Mouse (Mus musculus): ENCODE data around the gene Cox17.

Gene Cox17

GRCm38 (mm10) chr16:38395060-38395730, 48.4 kb downstream of the Cox17 start:
- no peak for DNase-seq (ENCODE audit: low spot score)

GRCm38 (mm10) chr16:38396155-38396554, 49.4 kb downstream of the Cox17 start:
- DNase-seq (ENCODE audit: low spot score), result peak; percentile 75

DNA sequence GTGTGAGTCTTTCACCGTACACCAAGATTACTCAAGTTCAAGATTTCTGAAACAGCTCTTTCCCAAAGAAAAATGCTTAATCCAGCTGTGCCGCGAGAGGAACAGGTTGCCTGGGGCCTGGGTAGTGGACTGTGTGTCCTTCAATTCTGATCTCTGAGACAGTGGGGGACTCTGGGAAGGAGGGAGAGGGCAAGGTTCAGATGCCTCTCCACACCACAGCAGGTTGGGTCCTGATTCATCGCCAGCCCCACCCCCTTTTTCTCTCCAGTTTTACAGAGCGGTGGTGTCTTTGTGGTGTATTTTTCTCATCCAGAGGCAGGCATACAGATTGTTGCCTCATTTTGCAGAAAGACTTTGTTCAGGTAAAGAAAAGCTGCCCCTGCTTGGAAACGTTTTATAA, 51.5 kb downstream of the Cox17 start:
- DNase-seq (ENCODE audit: low spot score), result no peak

GRCm38 (mm10) chr16:38399076-38399475, 52.3 kb downstream of the Cox17 start:
- no peak for DNase-seq (ENCODE audit: low spot score)

DNA sequence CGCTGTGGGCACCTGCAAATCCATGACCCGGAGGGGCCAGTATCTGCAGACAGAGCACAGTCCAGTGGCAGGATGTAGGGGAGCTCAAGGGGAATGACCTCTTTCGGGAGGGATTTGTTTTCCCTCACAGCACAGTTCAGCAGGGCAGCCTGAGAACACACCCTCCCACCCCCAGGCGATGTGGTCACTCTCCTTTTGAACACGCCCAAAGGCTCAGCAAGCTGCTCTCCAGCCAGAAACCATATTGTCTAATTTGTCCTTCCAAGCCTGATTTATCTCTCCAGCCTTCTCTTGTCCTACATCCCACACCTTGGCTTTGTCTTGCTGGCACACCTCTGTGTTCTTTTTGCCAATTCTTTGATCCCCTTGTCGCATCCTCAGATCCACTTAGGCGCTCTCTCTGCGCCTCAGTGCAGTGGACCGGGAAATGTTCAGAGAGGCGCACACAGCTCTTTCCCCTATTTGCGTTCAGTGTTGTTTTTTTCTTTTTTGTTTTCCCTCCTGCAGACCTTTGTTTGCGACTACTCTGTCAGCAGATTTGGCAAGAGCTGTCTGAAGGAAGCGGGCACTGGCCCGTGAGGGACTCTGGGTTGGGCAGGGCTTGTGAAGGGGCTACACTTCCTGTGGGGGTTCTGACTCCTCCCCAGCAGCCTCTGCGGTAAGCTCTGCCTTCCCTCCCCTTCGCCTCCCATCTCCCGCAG, 52.9 kb downstream of the Cox17 start:
- peak; percentile 60 for DNase-seq (ENCODE audit: low spot score)

DNA sequence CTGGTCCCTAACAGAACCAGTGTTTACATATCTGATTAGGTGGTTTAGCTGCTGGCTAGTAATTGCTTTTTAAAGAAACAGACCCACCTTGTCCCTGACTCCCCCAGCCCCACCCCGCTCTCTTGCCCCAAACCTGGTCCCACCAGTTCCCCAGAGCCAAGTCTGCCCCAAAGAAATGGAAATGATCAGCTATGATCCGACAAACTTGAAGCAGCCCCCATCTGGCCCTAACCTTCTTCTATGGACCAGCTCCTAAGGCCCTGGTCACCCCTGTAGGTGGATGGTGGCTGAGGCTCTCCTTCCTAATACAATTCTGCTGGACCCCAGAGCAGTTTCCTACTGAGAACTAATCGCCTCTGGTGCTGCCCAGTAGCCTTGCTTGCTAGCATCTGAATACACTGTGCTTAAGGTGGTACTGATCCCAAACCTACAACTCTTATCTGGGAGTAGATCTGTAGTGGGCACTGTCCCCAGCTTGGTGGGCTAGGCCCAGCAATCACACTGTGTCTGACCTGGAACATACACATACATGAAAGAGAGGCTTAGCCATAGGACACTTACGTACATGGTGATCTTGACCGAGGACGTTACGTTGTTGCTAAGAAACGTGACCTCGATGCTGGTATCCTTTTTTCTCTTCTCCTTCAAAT, 53.6 kb downstream of the Cox17 start:
- no peak for DNase-seq (ENCODE audit: low spot score)

GRCm38 (mm10) chr16:38401468-38401867, 54.7 kb downstream of the Cox17 start:
- no peak for DNase-seq (ENCODE audit: low spot score)

Measured in urinary bladder, postnatal 14 days (tissue).